Mouse (Mus musculus) naive thymus-derived CD4-positive, alpha-beta T cell, adult 2 months (primary cell): ENCODE data around the gene Atg7.

Experiments used
- DNase-seq: peaks from one replicate; pipeline ENCODE4 v3.0.0-alpha.2; 2011; ENCODE audit warnings: low read depth

The Atg7 gene

GRCm38 (mm10) chr6:114904818-114905217, 261.9 kb downstream of the Atg7 start:
- DNase-seq: peak; percentile 45

- DNase-seq: peak; percentile 53
Measured at GRCm38 (mm10) chr6:114905253-114906028, 262.5 kb downstream of the Atg7 start.

- peak; percentile 26 for DNase-seq
Measured at GRCm38 (mm10) chr6:114906209-114906608, 263.3 kb downstream of the Atg7 start.

- peak; percentile 84 for DNase-seq
Measured at GRCm38 (mm10) chr6:114907459-114907858, 264.6 kb downstream of the Atg7 start.

GRCm38 (mm10) chr6:114909801-114910200, 266.9 kb downstream of the Atg7 start:
- peak; percentile 53 for DNase-seq
